ENCODE assay signal across 7 mouse cellular contexts in the genomic region with DNA sequence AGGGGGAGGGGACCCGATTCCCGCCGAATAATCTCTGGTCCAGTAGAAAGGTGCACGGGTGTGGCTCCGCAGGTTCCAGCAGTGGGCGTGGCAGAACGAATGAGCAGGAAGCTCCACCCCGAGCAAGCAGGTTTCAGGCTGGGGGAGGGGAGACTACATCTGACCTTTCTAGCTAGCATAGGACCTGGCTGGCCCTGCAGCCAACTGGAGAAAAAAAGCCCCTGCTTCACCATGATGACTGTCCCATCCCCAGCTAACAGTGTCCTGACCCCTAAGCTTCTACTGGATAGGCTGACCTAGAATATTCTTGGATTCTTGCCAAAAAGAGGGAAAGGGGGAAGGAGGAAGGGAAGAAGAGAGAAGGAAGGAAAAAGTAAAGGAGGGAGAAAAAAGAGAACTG.
A peak's percentile ranks its signal among the peaks of the same experiment; 100 is the strongest.
DNase-seq lines count a peak whose midpoint lies in the region; ATAC-seq and TF ChIP-seq lines count a peak whose summit lies in the region.
"Not testable (repeated sequence)": the region's sequence is repeated elsewhere in the genome, so short reads cannot be mapped to it uniquely, and the experiment has no call there.

No protein-coding gene starts in this region.

- not testable (repeated sequence) for H3K4me3 ChIP-seq in embryonic facial prominence, embryonic 13.5 days; kidney, embryonic 14.5 days (ENCODE audit: low read length); stomach, postnatal 0 days (ENCODE audit: low read depth, low read length)
- H3K4me3 ChIP-seq in heart, embryonic 10.5 days, result peak overlapping the region; percentile 32; the same call in 1 of the 2 replicates

- peaks cover 21% of the 10 kb centered on the region for H3K27me3 ChIP-seq in embryonic facial prominence, embryonic 13.5 days
- H3K27me3 ChIP-seq in heart, embryonic 10.5 days (ENCODE audit: insufficient read depth, poor library complexity, severe bottlenecking), result peaks cover 28% of the 10 kb centered on the region; the same call in 1 of the 2 replicates
- peaks cover 28% of the 10 kb centered on the region for H3K27me3 ChIP-seq in kidney, embryonic 14.5 days (ENCODE audit: control insufficient read depth, insufficient read depth, low read length)
- not testable (repeated sequence) for H3K27me3 ChIP-seq in stomach, postnatal 0 days (ENCODE audit: control insufficient read depth, insufficient read depth, low read length)

- H3K36me3 ChIP-seq in embryonic facial prominence, embryonic 13.5 days; heart, embryonic 10.5 days; kidney, embryonic 14.5 days (ENCODE audit: control insufficient read depth, insufficient read depth, low read length); stomach, postnatal 0 days (ENCODE audit: control insufficient read depth, insufficient read depth, low read length): not testable (repeated sequence)

- not testable (repeated sequence) for TF ChIP-seq CTCF in stomach, postnatal 0 days (IDR thresholded peaks at IDR 0.05; ENCODE audit: low read depth)

- peak; percentile 36 for DNase-seq in embryo, embryonic 10.5 days (ENCODE audit: low spot score)
- not testable (repeated sequence) for DNase-seq in heart, embryonic 10.5 days (ENCODE audit: low spot score); stomach, postnatal 0 days (ENCODE audit: low spot score)
- DNase-seq in induced T-regulatory cell, adult 2 months (ENCODE audit: low read depth), result peak; percentile 9
- DNase-seq in retina, postnatal 1 day, result peak; percentile 34

- H3K27ac ChIP-seq in embryonic facial prominence, embryonic 13.5 days; heart, embryonic 10.5 days; kidney, embryonic 14.5 days (ENCODE audit: low read depth, low read length); stomach, postnatal 0 days (replicated peaks): not testable (repeated sequence)

- not testable (repeated sequence) for H3K4me1 ChIP-seq in embryonic facial prominence, embryonic 13.5 days; heart, embryonic 10.5 days; kidney, embryonic 14.5 days (ENCODE audit: control insufficient read depth, insufficient read depth, low read length); stomach, postnatal 0 days (replicated peaks; ENCODE audit: control insufficient read depth, insufficient read depth)

- ATAC-seq in embryonic facial prominence, embryonic 13.5 days (ENCODE audit: insufficient number of reproducible peaks, insufficient read depth, low FRiP score, low TSS enrichment, low read depth), result not testable (repeated sequence)
- ATAC-seq in kidney, embryonic 14.5 days (ENCODE audit: low FRiP score, low TSS enrichment), result peak; percentile 60; the same call in 1 of the 2 replicates
- peak; percentile 71; the same call in 1 of the 2 replicates for ATAC-seq in stomach, postnatal 0 days (ENCODE audit: low FRiP score, low TSS enrichment)

- peak overlapping the region; percentile 33; the same call in 1 of the 2 replicates for H3K4me2 ChIP-seq in embryonic facial prominence, embryonic 13.5 days
- H3K4me2 ChIP-seq in kidney, embryonic 14.5 days (replicated peaks; ENCODE audit: low read depth, low read length); stomach, postnatal 0 days (replicated peaks; ENCODE audit: low read depth): not testable (repeated sequence)

- TF ChIP-seq EP300 in stomach, postnatal 0 days (optimal IDR thresholded peaks at IDR 0.05), result not testable (repeated sequence)

- not testable (repeated sequence) for H3K9me3 ChIP-seq in embryonic facial prominence, embryonic 13.5 days; heart, embryonic 10.5 days; kidney, embryonic 14.5 days (ENCODE audit: control insufficient read depth, low read length); stomach, postnatal 0 days (ENCODE audit: control insufficient read depth, low read length)

- not testable (repeated sequence) for H3K9ac ChIP-seq in embryonic facial prominence, embryonic 13.5 days; kidney, embryonic 14.5 days (ENCODE audit: low read depth, low read length); stomach, postnatal 0 days (ENCODE audit: low read length)

- WGBS in embryonic facial prominence, embryonic 13.5 days, result 0% methylated on average over 3 of the region's 8 CpGs
- WGBS in heart, embryonic 10.5 days, result 0% methylated on average over 3 of the region's 8 CpGs
- WGBS in kidney, embryonic 14.5 days, result 0% methylated on average over 1 of the region's 8 CpGs
- WGBS in stomach, postnatal 0 days, result 0% methylated on average over 3 of the region's 8 CpGs
